Mouse (Mus musculus) frontal cortex, adult (tissue): ENCODE data around the gene Epb41.

ENCODE experiments used
- ATAC-seq: cut with Nextera tagmentation; 2 replicates; pipeline ENCODE4 v1.9.2; 2017; ENCODE audit warnings: mild to moderate bottlenecking, moderate library complexity, mixed read lengths; ENCODE audit not compliant: low TSS enrichment

Gene Epb41

DNA sequence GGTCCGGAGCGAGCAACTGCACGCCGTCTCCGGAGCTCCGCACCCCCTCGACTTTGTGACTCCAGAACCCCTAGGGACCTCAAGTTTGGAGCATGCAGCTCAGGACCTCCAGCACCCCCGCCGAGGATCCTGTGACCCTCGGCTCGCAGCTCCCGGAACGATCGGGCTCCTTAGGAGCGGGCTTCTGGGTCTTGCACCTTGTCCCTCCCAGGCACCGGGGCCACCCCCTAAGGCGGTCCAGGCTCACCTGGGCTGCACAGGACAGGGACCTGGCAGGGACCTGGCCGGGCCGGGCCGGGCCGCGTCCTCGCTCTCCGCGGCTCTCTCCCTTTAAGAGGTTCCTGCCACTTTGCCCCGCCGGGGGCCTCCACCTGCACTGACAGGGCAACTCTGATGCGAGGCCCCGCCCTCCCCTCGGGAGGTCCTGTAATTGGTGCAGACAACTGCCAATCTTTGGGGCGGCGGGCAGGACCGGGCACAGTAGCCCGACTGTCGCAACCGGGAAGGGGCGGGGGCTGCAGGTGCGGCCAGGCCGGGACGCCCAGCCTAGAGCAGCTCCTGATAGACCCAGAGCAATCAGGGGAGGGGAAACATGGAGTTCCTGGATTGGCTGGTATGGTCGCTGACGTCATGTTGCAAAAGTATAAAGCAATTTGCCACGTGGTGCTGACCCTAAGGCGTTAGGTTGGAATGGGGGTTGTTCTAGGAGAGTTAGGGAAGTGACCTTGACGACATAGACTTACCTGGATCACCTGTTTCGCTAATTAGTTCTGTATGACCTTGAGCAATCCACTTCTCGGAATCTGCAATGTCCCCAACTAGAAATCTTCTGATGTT is at the start of gene Epb41:
TSS of gene Epb41 (minus strand) at position 389 of the 837 bp plus-strand sequence.
- ATAC-seq = peak; percentile 77

- no peak for ATAC-seq
Measured at GRCm38 (mm10) chr4:132123166-132123565, 48.0 kb upstream of the Epb41 start.

- ATAC-seq = no peak
Measured at GRCm38 (mm10) chr4:132121674-132122073, 46.6 kb upstream of the Epb41 start.

GRCm38 (mm10) chr4:132119566-132119965 is 44.4 kb upstream of the Epb41 start:
- peak; percentile 89; the same call in 1 of the 2 replicates for ATAC-seq

DNA sequence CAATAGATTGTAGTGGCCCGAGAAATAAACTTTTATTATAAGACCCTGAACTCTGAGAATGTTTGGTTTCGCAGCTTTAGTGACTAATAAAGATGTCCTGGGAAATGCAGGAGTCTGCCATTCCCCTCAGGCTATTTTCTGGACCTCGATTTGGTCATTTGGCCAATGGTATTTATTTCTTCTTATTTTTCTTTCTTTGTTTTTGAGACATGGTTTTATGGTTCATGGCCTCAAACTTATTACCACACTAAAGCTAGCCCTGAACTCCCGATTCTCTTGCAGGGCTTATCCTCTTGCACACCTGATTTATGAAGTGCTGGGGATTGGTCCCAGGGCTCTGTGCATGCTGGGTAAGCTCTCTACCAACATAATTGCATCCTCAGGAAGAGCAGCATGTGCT is 41.2 kb upstream of the Epb41 start:
- no peak for ATAC-seq

DNA sequence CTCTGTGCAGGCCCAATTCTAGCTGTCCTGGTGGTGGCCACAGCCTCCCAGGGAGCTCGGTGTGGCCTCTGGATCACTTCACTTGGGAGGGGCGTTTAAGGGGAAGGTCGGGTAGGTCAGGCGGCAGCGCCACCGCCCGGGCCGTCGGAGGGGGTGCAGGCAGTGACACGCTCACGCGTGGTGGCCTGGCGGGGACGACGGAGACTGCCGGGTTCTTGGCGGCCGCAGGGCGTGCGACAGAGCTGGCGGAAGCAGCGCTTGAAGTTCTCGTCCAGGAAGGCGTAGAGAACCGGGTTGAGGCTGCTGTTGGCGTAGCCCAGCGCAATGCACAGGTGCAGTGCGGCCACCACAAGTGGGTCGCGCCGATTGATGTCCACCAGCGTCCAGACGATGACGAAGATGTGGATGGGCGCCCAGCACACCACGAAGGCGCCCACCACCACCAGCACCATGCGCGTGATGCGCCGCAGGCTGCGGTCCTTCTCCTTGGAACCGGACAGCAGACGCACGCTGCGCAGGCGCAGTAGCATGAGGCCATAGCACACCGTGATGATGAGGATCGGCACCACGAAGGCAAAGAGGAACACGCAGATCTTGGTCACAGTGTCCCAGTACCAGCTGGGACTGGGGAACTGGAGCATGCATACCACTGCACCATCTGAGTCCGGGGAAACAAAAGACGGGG is 38.4 kb upstream of the Epb41 start:
- no peak for ATAC-seq

DNA sequence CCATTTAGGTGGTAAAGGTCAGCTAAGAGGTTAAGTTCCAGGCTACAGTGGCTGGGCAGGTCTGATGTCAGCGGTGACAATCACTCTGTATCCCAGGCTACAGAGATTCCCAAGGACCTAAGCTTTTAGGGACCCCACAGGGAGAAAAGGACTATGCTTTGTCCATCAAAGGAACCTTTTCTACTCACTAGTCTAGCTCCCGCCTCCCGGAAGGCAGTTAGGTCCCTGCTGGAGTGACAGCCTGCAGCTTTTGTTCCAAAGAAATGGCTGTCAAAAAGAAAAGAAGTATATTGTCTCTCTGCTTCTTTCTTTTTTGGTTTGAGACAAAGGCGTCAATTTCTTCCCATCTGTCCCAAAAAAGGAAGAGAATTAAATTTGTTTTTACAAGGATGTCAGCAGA is 36.1 kb upstream of the Epb41 start:
- no peak for ATAC-seq

GRCm38 (mm10) chr4:132108221-132108620 is 33.1 kb upstream of the Epb41 start:
- ATAC-seq = no peak

DNA sequence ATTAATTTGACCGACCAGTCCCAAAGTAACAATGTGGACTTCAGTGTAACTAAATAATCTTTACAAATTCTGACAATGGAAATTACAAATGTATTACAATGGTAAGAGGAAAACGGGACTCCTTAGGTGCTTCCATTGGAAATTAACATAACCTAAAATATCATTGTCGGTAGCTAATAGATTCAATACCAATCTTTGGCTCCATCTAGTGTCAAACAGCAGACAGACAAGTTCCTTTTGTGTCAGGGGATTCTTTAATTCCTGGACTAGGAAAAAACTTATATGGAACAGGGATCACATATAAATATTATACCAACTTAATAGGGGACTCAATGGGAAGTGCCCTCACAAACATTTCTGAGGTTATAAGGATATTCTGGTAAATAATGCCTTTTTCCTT is 26.0 kb upstream of the Epb41 start:
- ATAC-seq = no peak

DNA sequence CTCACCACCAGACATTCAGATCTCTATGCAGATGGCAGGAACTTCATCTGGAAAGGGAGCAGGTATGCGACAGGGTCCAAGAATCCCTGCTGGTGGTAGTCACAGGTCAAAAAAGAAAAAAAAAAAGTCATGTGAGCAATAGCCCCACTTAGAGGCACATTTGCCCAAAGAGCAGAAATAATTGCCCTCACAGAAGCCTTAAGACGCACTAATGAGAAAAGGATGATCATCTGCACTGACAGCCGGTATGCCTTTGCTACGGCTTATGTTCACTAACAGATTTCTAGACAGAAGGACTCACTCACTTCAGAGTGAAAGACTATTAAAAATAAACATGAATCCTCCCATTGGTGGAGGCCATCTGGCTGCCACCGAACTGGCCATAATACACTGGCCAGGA is 24.4 kb upstream of the Epb41 start:
- ATAC-seq = no peak

DNA sequence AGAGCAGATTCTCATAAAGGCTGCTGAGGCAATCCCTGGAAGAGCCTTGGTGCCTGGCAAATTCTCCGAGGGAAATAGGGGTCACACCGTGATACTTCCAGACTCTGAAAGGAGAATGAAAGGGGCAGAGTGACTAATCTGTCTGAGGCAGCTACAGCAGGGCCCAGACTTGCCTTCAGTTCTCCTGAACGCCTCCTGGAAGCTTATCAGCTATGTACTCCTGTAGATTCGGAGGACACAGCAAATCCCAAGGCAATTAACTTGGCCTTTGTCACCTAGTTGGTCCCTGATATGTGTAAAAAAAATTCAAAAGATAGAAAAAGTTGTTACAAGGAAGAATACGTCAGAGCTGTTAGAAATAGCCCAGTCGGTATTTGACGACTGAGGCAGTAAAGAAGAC is 19.9 kb upstream of the Epb41 start:
- ATAC-seq = no peak

- ATAC-seq = no peak
Measured at GRCm38 (mm10) chr4:132093928-132094327, 18.8 kb upstream of the Epb41 start.

DNA sequence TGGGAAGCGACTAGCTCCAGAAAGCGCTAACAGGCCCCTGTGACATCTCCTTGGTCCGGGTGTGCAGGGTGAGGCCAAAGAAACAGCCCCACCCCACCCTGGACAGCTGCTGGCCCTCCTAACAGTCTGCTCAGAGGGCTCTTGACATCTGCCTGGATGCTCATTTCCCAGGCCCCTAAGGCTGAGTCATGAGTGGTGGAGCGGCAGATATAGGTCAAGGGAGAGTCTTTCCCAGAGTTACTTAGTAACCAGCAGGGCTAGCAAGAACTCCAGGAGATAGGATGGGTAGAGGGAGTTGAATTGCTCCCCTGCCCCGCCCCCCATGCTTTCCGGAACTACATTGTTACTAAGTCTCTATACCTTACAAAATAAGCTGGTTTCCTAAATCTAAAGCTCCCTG is 18.0 kb upstream of the Epb41 start:
- no peak for ATAC-seq

GRCm38 (mm10) chr4:132088921-132089320 is 13.8 kb upstream of the Epb41 start:
- ATAC-seq = peak; percentile 38; the same call in 1 of the 2 replicates

DNA sequence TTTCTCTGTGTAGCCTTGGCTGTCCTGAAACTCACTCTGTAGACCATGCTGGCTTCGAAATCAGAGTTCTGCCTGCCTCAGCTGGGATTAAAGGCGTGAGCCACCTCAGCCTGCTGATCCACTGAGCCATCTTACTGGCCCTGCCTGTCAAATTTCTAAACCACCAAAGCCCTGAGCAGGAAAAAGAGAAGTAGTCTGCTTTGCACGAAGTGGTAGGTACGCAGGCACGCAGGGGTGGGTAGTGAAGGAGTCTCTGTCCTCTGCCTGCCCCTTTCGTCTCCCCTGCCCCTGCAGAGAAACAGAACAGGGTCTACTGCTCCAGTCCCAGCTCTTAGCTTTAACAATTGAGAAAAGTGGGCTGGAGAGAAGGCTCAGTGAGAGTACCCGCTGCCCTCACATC is 10.0 kb upstream of the Epb41 start:
- ATAC-seq = no peak

DNA sequence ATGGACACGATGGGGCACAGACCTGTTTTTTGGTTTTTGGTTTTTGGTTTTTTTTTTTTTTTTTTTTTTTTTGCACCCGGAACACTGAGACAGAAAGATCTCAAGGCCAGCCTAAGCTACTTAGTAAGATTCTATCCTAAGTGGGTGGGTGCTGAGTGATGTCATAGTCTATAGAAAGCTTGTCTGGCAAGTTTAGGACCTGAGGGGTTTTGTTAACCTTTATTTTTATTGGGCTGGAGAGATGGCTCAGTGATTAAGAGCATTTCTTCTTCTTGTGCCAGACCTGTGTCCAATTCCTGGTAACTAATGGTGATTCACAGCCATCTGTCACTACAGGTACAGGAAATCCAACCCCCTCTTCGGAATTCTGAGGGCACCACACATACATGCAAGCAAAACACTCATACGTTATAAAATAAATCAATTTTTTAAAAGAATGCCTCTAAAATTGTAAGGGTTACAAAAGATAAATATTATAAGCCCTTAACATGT is 5.4 kb upstream of the Epb41 start:
- ATAC-seq = no peak

DNA sequence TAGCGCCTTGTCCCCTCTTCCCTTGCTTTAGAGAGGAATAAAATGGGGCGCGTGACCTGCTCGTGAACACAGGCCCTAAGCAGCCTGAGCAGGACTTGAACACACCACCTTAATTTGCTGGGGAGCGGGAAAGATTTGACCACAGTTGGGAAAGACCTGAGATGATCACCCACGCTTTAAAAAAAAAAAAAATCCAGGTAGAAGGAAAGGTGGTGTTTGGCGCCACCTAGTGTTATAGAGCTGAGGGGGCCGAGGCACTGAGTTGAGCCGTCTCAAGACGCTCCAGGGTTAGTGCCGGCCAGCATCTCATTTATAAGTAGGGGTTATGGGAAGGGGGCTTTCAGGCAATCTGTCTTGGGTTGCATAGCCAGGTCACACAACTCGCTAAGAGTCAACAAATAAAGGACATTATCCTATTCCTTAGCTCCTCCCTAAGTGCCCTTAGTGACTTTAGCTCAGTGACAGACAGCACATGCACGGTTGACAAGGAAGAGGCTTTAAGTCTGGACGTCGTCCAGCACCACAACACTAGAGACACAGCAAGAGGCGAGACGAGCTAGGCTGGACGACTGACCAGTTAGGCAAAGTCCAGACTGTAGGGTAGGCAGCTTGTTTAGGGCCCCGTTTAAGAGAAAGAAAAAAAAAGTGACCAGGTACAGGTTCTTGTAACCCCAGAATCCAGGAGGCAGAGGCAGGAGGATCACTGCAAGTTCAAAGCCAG is 4.6 kb upstream of the Epb41 start:
- no peak for ATAC-seq

DNA sequence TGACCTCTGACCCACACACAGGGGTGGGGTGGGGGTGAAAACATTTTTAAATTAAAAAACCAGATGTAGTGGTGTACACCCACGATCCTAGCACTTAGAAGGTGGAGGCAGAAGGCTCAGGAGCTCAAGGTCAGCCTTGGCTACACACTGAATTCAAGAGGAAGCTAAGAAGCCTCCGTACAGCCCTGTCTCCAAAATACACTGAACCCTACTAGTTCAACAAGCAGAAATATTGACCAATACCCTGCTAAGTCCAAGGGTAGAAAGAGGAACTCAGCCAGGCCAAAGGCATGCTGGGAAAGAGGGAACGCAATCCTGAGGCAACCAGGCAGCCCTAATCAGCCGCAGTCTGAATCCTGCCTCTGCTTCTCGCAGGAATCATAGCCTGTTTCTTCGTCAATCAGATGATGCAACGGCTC is 3.2 kb upstream of the Epb41 start:
- no peak for ATAC-seq

GRCm38 (mm10) chr4:132077445-132077844 is 2.3 kb upstream of the Epb41 start:
- no peak for ATAC-seq

DNA sequence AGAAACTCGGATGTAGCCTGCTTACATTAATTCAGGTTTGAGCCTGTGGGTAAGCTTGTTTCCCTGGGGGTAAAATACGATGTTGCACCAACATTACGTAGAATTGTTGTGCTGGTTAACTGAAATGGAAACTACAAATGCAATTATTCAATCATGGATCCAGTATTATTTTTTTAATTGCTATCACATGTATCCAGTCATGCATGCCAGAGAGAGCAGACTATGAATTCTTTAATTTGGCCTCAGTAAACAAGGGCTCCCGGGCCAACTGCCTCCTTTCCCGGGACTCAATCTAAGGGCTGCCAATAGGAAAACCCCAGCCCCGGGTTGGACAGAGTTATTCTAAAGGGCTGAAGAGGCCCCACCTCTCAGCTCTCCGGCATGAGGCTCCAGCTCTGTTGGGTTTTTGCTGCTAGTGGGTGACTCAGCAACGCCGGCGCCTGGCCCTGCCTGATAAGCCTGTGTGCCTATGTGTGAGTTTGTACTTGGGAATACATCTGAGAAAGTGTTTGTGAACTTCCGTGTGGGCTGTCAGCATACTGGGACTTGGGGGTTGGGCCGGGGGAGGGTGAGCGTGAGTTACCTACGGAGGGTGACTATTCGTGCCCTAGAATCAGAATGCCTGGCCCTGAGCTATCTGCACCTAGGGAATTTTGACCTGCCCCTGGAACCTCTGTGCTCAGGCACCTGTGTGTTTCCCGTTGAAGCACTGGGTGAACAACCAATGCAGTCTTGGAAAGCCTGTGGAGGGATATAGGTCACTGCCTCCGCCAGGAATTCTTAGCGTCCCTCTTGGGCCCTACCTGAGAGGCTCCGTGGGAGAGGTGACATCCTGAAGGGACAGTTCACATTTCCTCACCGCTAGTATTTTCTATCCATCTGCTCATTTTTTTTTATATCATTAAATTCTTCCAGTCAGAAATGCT is 1.6 kb upstream of the Epb41 start:
- peak; percentile 64 for ATAC-seq

DNA sequence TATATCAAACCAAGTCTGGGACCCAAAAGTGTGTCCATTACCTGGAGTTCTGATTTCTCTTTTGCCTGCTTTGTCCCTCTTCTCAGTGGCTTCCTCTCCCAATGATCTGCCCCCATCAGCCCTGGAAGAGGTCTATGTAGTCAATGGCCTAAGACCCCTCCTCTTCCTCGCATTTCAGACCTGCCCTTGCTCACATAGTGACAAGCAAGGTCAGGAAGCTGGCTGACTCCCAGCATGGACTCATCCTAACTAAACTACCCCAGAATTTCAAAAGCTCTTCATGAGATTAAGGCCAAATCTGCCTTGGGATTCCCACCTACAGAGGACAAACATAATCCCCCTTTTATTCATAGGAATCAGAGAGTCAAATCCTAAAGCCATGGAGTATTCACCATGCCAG is 675 bp upstream of the Epb41 start:
- no peak for ATAC-seq
